Mouse (Mus musculus): ENCODE measurements around the gene Hnrnph1. TPM values are rescaled to one million over a fixed set of nuclear protein-coding genes. Genes with fewer than 3 reads are reported as not detected.
"Not testable (repeated sequence)": the region's sequence is repeated elsewhere in the genome, so short reads cannot be mapped to it uniquely, and the experiment has no call there.

Hnrnph1 gene
- polyA plus RNA-seq, 1 experiment from 2014 or later = 854 TPM

GRCm38 (mm10) chr11:50352177-50352576 is 24.6 kb upstream of the Hnrnph1 start:
- H3K9me3 ChIP-seq (ENCODE audit: control insufficient read depth, low read length) = no peaks in the 10 kb centered on the region
- no peak overlapping the region for H3K27ac ChIP-seq (ENCODE audit: low read depth, low read length)
- no peak overlapping the region for H3K9ac ChIP-seq (ENCODE audit: low read depth, low read length)
- no peak overlapping the region for H3K4me2 ChIP-seq (replicated peaks; ENCODE audit: low read depth, low read length)
- no peaks in the 10 kb centered on the region for H3K27me3 ChIP-seq (ENCODE audit: control insufficient read depth, insufficient read depth, low read length)
- H3K36me3 ChIP-seq (ENCODE audit: control insufficient read depth, insufficient read depth, low read length) = no peaks in the 10 kb centered on the region
- no peak overlapping the region for H3K4me3 ChIP-seq (ENCODE audit: low read depth, low read length)
- H3K4me1 ChIP-seq (replicated peaks; ENCODE audit: control insufficient read depth, insufficient read depth, low read length) = no peaks in the 10 kb centered on the region
- WGBS = 90% methylated on average over 2 of the region's 2 CpGs
- ATAC-seq (ENCODE audit: low FRiP score) = no peak
- DNase-seq (ENCODE audit: low spot score) = no peak

- Histone ChIP-seq H3K9me3 (ENCODE audit: control insufficient read depth, low read length) (no peaks in the 10 kb centered on the region), H3K4me2 (replicated peaks; ENCODE audit: low read depth, low read length) (no peak within 1 kb of the TSS), H3K4me1 (replicated peaks; ENCODE audit: control insufficient read depth, insufficient read depth, low read length) (no peaks in the 10 kb centered on the region), H3K4me3 (ENCODE audit: low read depth, low read length) (no peak within 1 kb of the TSS), H3K36me3 (ENCODE audit: control insufficient read depth, insufficient read depth, low read length) (no peaks in the 10 kb centered on the region), H3K9ac (ENCODE audit: low read depth, low read length) (no peak within 1 kb of the TSS), H3K27me3 (ENCODE audit: control insufficient read depth, insufficient read depth, low read length) (peaks cover 4% of the 10 kb centered on the region; the same call in 1 of the 2 replicates), H3K27ac (ENCODE audit: low read depth, low read length) (no peak within 1 kb of the TSS)
- DNase-seq (ENCODE audit: low spot score) (no peak), ATAC-seq (ENCODE audit: low FRiP score) (no peak)
Measured at GRCm38 (mm10) chr11:50354162-50354561, 22.6 kb upstream of the Hnrnph1 start, which contains the start of gene Cby3. Gene Cby3 (plus strand): TSS chr11:50354462.

DNA sequence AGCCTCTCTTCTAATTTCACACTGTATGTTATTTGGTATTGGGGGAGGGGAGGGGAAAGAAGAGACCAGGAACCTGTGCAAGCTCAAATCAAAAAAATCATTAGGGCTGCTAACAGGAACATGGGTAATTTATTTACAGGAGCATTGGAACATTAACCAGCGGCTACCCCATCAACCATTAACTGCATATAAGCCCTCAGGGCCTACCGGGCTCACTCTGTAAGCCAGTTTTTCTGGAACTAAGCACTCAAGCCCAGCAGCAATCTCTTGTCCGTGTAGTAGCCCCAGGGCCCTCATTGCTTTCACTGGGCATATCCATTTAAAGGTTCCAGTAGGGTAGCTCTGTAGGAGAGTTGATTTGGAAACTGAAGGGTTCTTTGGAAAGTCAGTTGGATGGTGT is 21.9 kb upstream of the Hnrnph1 start:
- no peak for DNase-seq (ENCODE audit: low spot score)
- no peak for ATAC-seq (ENCODE audit: low FRiP score)
- WGBS = 74% methylated on average over 3 of the region's 3 CpGs
- Histone ChIP-seq H3K4me1 (replicated peaks; ENCODE audit: control insufficient read depth, insufficient read depth, low read length) (no peaks in the 10 kb centered on the region), H3K27me3 (ENCODE audit: control insufficient read depth, insufficient read depth, low read length) (peaks cover 4% of the 10 kb centered on the region; the same call in 1 of the 2 replicates), H3K9ac (ENCODE audit: low read depth, low read length) (no peak overlapping the region), H3K27ac (ENCODE audit: low read depth, low read length) (no peak overlapping the region), H3K9me3 (ENCODE audit: control insufficient read depth, low read length) (no peaks in the 10 kb centered on the region), H3K4me3 (ENCODE audit: low read depth, low read length) (no peak overlapping the region), H3K4me2 (replicated peaks; ENCODE audit: low read depth, low read length) (no peak overlapping the region), H3K36me3 (ENCODE audit: control insufficient read depth, insufficient read depth, low read length) (no peaks in the 10 kb centered on the region)

DNA sequence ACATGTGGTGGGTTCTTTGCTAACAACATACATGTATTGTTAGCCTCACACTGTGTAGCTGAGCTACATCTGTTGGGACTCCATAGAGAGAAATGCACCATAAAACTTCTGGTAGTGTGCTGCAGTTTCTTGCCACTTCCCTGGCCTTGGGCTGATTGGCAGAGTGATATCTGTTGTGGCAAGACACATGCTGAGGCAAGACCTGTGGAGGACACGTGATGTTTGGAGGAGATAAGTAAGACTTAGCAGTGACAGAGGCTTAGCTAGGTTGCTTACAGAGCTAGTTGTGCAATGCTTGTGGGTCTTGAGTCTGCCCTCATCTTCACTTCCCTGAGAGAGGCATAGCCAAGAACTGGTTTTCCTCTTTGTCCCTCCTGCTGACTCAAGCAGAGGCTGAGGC is 21.4 kb upstream of the Hnrnph1 start:
- Histone ChIP-seq H3K27ac (ENCODE audit: low read depth, low read length) (no peak overlapping the region), H3K4me1 (replicated peaks; ENCODE audit: control insufficient read depth, insufficient read depth, low read length) (no peaks in the 10 kb centered on the region), H3K9me3 (ENCODE audit: control insufficient read depth, low read length) (no peaks in the 10 kb centered on the region), H3K4me3 (ENCODE audit: low read depth, low read length) (no peak overlapping the region), H3K36me3 (ENCODE audit: control insufficient read depth, insufficient read depth, low read length) (no peaks in the 10 kb centered on the region), H3K4me2 (replicated peaks; ENCODE audit: low read depth, low read length) (no peak overlapping the region), H3K9ac (ENCODE audit: low read depth, low read length) (no peak overlapping the region), H3K27me3 (ENCODE audit: control insufficient read depth, insufficient read depth, low read length) (peaks cover 4% of the 10 kb centered on the region; the same call in 1 of the 2 replicates)
- ATAC-seq (ENCODE audit: low FRiP score) = no peak
- DNase-seq (ENCODE audit: low spot score) = no peak
- 74% methylated on average over 1 of the region's 1 CpGs for WGBS

DNA sequence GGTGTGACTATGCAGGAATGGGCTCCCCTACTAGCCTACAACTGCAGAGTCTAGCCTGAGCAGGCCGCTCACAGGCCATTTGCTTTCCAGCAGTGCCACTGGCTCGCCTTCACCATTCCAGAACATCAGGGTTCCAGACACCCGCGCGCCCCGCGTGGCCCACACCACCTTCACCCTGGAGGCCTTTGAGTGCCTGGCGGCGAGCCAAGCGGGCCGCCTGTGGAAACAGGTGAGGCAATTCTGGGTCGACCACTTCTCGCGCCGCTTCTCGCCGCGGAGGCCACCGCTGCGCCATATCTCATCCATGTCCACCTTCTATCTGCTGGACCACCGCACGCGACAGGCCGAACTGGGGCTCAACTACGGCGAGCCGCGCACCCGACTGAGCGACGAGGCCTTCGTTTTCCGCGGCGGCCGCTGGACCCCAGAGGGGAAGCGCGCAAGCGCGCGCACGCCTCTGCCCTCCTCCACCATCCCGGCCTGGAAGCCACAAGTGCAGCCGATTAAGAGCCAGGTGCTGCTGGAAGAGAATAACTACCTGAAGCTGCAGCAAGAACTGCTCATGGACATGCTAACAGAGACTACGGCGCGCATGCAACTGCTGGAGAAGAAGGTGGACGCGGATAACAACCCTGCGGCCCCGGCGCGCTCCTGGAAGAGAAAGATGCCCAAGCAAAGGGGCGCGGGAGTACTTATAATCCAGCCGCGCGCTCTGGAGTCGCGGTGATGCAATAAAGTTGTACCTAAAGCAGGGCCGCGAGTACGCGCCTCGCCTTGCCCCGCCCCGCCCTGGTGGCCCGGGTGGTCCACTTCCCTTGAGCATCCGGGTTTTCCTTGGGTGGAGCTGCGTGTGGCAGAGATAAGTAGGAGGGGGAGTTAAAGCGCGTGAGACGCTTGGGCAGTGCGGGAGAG is 17.6 kb upstream of the Hnrnph1 start:
- Histone ChIP-seq H3K27me3 (ENCODE audit: control insufficient read depth, insufficient read depth, low read length) (peaks cover 4% of the 10 kb centered on the region; the same call in 1 of the 2 replicates), H3K4me2 (replicated peaks; ENCODE audit: low read depth, low read length) (peak overlapping the region; percentile 67), H3K27ac (ENCODE audit: low read depth, low read length) (no peak overlapping the region), H3K9ac (ENCODE audit: low read depth, low read length) (peak overlapping the region; percentile 56), H3K4me3 (ENCODE audit: low read depth, low read length) (peak overlapping the region; percentile 51), H3K36me3 (ENCODE audit: control insufficient read depth, insufficient read depth, low read length) (no peaks in the 10 kb centered on the region), H3K9me3 (ENCODE audit: control insufficient read depth, low read length) (no peaks in the 10 kb centered on the region), H3K4me1 (replicated peaks; ENCODE audit: control insufficient read depth, insufficient read depth, low read length) (no peaks in the 10 kb centered on the region)
- ATAC-seq (ENCODE audit: low FRiP score) = peak; percentile 27; the same call in 1 of the 2 replicates
- WGBS = 4% methylated on average over 68 of the region's 74 CpGs
- DNase-seq (ENCODE audit: low spot score) = peak; percentile 75

- WGBS = 88% methylated on average over 1 of the region's 1 CpGs
Measured at GRCm38 (mm10) chr11:50361282-50361681, 15.5 kb upstream of the Hnrnph1 start.

DNA sequence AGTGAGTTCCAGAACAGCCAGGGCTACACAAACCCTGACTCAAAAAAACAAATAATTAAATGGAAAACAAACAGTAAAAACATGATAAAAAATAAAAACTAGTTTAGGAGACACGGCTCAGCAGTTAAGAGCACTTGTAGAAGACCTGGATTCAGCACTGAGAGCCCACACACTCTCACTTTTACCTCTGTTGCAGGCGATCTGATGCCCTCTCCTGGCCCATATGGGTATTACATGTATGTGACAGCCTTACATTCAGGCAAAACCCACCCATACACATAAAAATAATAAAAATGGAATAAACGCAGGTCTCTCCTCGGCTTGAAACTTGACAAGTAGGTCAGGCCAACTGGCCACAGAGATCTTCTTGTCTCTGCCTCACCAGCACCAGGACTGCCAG is 12.2 kb upstream of the Hnrnph1 start:
- DNase-seq (ENCODE audit: low spot score) = peak; percentile 87
- Histone ChIP-seq H3K36me3 (ENCODE audit: control insufficient read depth, insufficient read depth, low read length) (no peaks in the 10 kb centered on the region), H3K4me3 (ENCODE audit: low read depth, low read length) (no peak overlapping the region), H3K9ac (ENCODE audit: low read depth, low read length) (no peak overlapping the region), H3K4me1 (replicated peaks; ENCODE audit: control insufficient read depth, insufficient read depth, low read length) (no peaks in the 10 kb centered on the region), H3K27me3 (ENCODE audit: control insufficient read depth, insufficient read depth, low read length) (no peaks in the 10 kb centered on the region; the same call in 1 of the 2 replicates), H3K27ac (ENCODE audit: low read depth, low read length) (no peak overlapping the region), H3K4me2 (replicated peaks; ENCODE audit: low read depth, low read length) (no peak overlapping the region), H3K9me3 (ENCODE audit: control insufficient read depth, low read length) (no peaks in the 10 kb centered on the region)
- ATAC-seq (ENCODE audit: low FRiP score) = no peak
- WGBS = 17% methylated on average over 4 of the region's 4 CpGs

More at GRCm38 (mm10) chr11:50361282-50361681, 15.5 kb upstream of the Hnrnph1 start:
- not testable (repeated sequence) for DNase-seq (ENCODE audit: low spot score); H3K36me3 ChIP-seq (ENCODE audit: control insufficient read depth, insufficient read depth, low read length); H3K9ac ChIP-seq (ENCODE audit: low read depth, low read length); ATAC-seq (ENCODE audit: low FRiP score); H3K27ac ChIP-seq (ENCODE audit: low read depth, low read length); H3K4me1 ChIP-seq (replicated peaks; ENCODE audit: control insufficient read depth, insufficient read depth, low read length); H3K9me3 ChIP-seq (ENCODE audit: control insufficient read depth, low read length); H3K4me2 ChIP-seq (replicated peaks; ENCODE audit: low read depth, low read length); H3K27me3 ChIP-seq (ENCODE audit: control insufficient read depth, insufficient read depth, low read length); H3K4me3 ChIP-seq (ENCODE audit: low read depth, low read length)

DNA sequence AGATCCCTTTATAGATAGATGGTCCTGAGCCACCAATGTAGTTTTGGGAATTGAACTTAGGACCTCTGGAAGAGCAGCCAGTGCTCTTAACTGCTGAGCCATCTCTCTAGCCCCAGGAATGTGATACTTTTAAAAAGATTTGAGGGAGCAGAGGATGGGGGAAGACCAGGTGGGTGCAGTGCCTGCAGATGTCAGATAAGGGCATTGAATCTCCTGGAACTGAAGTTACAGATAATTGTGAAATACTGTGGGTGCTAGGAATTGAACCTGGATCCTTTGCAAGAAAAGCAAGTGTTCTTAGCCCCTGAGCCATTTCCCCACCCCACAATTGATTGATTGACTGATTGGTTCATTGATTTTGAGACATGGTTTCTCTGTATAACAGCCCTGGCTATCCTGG is 11.5 kb upstream of the Hnrnph1 start:
- H3K9ac ChIP-seq (ENCODE audit: low read depth, low read length) = no peak overlapping the region
- H3K36me3 ChIP-seq (ENCODE audit: control insufficient read depth, insufficient read depth, low read length) = no peaks in the 10 kb centered on the region
- no peaks in the 10 kb centered on the region for H3K4me1 ChIP-seq (replicated peaks; ENCODE audit: control insufficient read depth, insufficient read depth, low read length)
- no peak overlapping the region for H3K27ac ChIP-seq (ENCODE audit: low read depth, low read length)
- no peak overlapping the region for H3K4me3 ChIP-seq (ENCODE audit: low read depth, low read length)
- no peak overlapping the region for H3K4me2 ChIP-seq (replicated peaks; ENCODE audit: low read depth, low read length)
- DNase-seq (ENCODE audit: low spot score) (no peak), ATAC-seq (ENCODE audit: low FRiP score) (no peak)
- H3K27me3 ChIP-seq (ENCODE audit: control insufficient read depth, insufficient read depth, low read length) = no peaks in the 10 kb centered on the region; the same call in 1 of the 2 replicates
- no peaks in the 10 kb centered on the region for H3K9me3 ChIP-seq (ENCODE audit: control insufficient read depth, low read length)

GRCm38 (mm10) chr11:50367531-50367930 is 9.3 kb upstream of the Hnrnph1 start:
- no peaks in the 10 kb centered on the region for H3K4me1 ChIP-seq (replicated peaks; ENCODE audit: control insufficient read depth, insufficient read depth, low read length)
- H3K4me3 ChIP-seq (ENCODE audit: low read depth, low read length) = no peak overlapping the region
- H3K27ac ChIP-seq (ENCODE audit: low read depth, low read length) = no peak overlapping the region
- no peaks in the 10 kb centered on the region for H3K36me3 ChIP-seq (ENCODE audit: control insufficient read depth, insufficient read depth, low read length)
- H3K9ac ChIP-seq (ENCODE audit: low read depth, low read length) = no peak overlapping the region
- no peaks in the 10 kb centered on the region for H3K27me3 ChIP-seq (ENCODE audit: control insufficient read depth, insufficient read depth, low read length)
- H3K4me2 ChIP-seq (replicated peaks; ENCODE audit: low read depth, low read length) = no peak overlapping the region
- ATAC-seq (ENCODE audit: low FRiP score) = no peak
- H3K9me3 ChIP-seq (ENCODE audit: control insufficient read depth, low read length) = no peaks in the 10 kb centered on the region
- no peak for DNase-seq (ENCODE audit: low spot score)
- 92% methylated on average over 9 of the region's 9 CpGs for WGBS

Measured in hindbrain, embryonic 11.5 days (tissue).